Mouse (Mus musculus) lung, adult 2 months (tissue): ENCODE measurements around the gene Scaf11.

Experiments
- CTCF ChIP-seq: fragments of 200-500 bp; IDR thresholded peaks from 2 replicates; pipeline ENCODE4 v1.5.1; 2011; ENCODE audit warnings: mild to moderate bottlenecking, low read length, control low read depth; ENCODE audit not compliant: insufficient read depth
- POLR2A ChIP-seq: fragments of 200-500 bp; IDR thresholded peaks from 2 replicates; pipeline ENCODE4 v1.6.1; 2011; ENCODE audit warnings: low read depth, mild to moderate bottlenecking, control low read depth, low read length, borderline replicate concordance; ENCODE audit errors: extremely low read depth

DNA sequence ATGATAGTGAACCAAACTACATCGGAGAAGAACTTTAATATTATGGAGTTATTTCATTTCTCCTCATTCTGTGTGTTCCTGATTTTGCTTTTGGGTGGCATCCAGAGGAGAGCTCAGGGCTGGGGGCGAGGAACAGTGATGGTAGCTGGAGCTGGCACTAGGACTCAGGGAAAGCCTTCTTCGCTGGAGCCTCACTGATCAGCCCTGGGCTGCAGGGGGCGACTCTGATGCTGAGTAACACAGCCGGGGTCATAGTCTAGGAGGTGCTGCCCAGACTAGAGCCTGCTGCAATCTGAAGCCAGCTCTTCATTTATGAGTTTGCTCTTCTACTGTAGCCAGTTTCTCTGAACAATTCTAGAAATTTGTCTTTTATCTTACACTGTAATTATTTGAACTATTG lies 87.5 kb downstream of the Scaf11 start:
- TF ChIP-seq CTCF = no peak
- TF ChIP-seq POLR2A = no peak
